Mouse (Mus musculus): ENCODE measurements around the gene Gm38392. TPM values are rescaled to one million over a fixed set of nuclear protein-coding genes. Genes with fewer than 3 reads are reported as not detected.

The Gm38392 gene
- polyA plus RNA-seq (2014; fragmentation: Nextera tagmentation; extraction: Ambion mirVana): 0.36 TPM in 1 of 2 replicates, not detected in the other

GRCm38 (mm10) chr3:88287110-88287509 is at the start of gene Gm38392:
TSS of gene Gm38392 (minus strand) at chr3:88287210.
- no peak within 1 kb of the TSS for H3K27ac ChIP-seq (replicated peaks; ENCODE audit: low read depth, low read length)
- ATAC-seq (replicated peaks; ENCODE audit: insufficient number of reproducible peaks, low FRiP score, low TSS enrichment, low read depth) (no peak), DNase-seq (ENCODE audit: low spot score) (no peak)
- H3K36me3 ChIP-seq (replicated peaks; ENCODE audit: control insufficient read depth, insufficient read depth, low read depth, low read length): no peaks in the 10 kb centered on the region
- no peaks in the 10 kb centered on the region for H3K27me3 ChIP-seq (ENCODE audit: control insufficient read depth, insufficient read depth, low read length)
- no peak within 1 kb of the TSS for H3K4me3 ChIP-seq (ENCODE audit: low read depth, low read length)
- H3K4me2 ChIP-seq (ENCODE audit: low read depth, low read length): no peak within 1 kb of the TSS
- H3K9me3 ChIP-seq (replicated peaks; ENCODE audit: control insufficient read depth, low read length): no peaks in the 10 kb centered on the region
- H3K9ac ChIP-seq (replicated peaks; ENCODE audit: low read length): no peak within 1 kb of the TSS
- H3K4me1 ChIP-seq (ENCODE audit: control insufficient read depth, insufficient read depth, low read length): no peaks in the 10 kb centered on the region
- WGBS: 95% methylated on average over 4 of the region's 4 CpGs

- Histone ChIP-seq H3K9me3 (replicated peaks; ENCODE audit: control insufficient read depth, low read length) (no peaks in the 10 kb centered on the region), H3K4me1 (ENCODE audit: control insufficient read depth, insufficient read depth, low read length) (0 out of 2 replicates have a peak, but pooled peaks cover 3% of the 10 kb centered on the region), H3K27ac (replicated peaks; ENCODE audit: low read depth, low read length) (peak within 1 kb of the TSS; percentile 82), H3K4me3 (ENCODE audit: low read depth, low read length) (peak within 1 kb of the TSS; percentile 89), H3K4me2 (ENCODE audit: low read depth, low read length) (peak within 1 kb of the TSS; percentile 74), H3K27me3 (ENCODE audit: control insufficient read depth, insufficient read depth, low read length) (no peaks in the 10 kb centered on the region), H3K36me3 (replicated peaks; ENCODE audit: control insufficient read depth, insufficient read depth, low read depth, low read length) (no peaks in the 10 kb centered on the region), H3K9ac (replicated peaks; ENCODE audit: low read length) (peak within 1 kb of the TSS; percentile 96)
- ATAC-seq (replicated peaks; ENCODE audit: insufficient number of reproducible peaks, low FRiP score, low TSS enrichment, low read depth) (peak; percentile 89), DNase-seq (ENCODE audit: low spot score) (peak; percentile 97)
- 2% methylated on average over 66 of the region's 66 CpGs for WGBS
These were observed 49.3 kb upstream of the Gm38392 start, which contains the start of the genes Tmem79 and Smg5 for GRCm38 (mm10) chr3:88336058-88337013. TSS of gene Tmem79 (minus strand) at chr3:88336148. TSS of gene Smg5 (plus strand) at chr3:88336260.

GRCm38 (mm10) chr3:88335436-88336053 is 48.5 kb upstream of the Gm38392 start:
- Histone ChIP-seq H3K4me1 (ENCODE audit: control insufficient read depth, insufficient read depth, low read length) (0 out of 2 replicates have a peak, but pooled peaks cover 3% of the 10 kb centered on the region), H3K27me3 (ENCODE audit: control insufficient read depth, insufficient read depth, low read length) (no peaks in the 10 kb centered on the region), H3K4me2 (ENCODE audit: low read depth, low read length) (peak overlapping the region; percentile 74), H3K36me3 (replicated peaks; ENCODE audit: control insufficient read depth, insufficient read depth, low read depth, low read length) (no peaks in the 10 kb centered on the region), H3K27ac (replicated peaks; ENCODE audit: low read depth, low read length) (peak overlapping the region; percentile 82), H3K9me3 (replicated peaks; ENCODE audit: control insufficient read depth, low read length) (no peaks in the 10 kb centered on the region), H3K4me3 (ENCODE audit: low read depth, low read length) (peak overlapping the region; percentile 89), H3K9ac (replicated peaks; ENCODE audit: low read length) (peak overlapping the region; percentile 96)
- peak; percentile 57 for ATAC-seq (replicated peaks; ENCODE audit: insufficient number of reproducible peaks, low FRiP score, low TSS enrichment, low read depth)
- 1% methylated on average over 27 of the region's 27 CpGs for WGBS
- no peak for DNase-seq (ENCODE audit: low spot score)

GRCm38 (mm10) chr3:88334902-88335435 is 48.0 kb upstream of the Gm38392 start:
- peak overlapping the region; percentile 89 for H3K4me3 ChIP-seq (ENCODE audit: low read depth, low read length)
- peak overlapping the region; percentile 96 for H3K9ac ChIP-seq (replicated peaks; ENCODE audit: low read length)
- no peak for ATAC-seq (replicated peaks; ENCODE audit: insufficient number of reproducible peaks, low FRiP score, low TSS enrichment, low read depth)
- H3K4me1 ChIP-seq (ENCODE audit: control insufficient read depth, insufficient read depth, low read length): 0 out of 2 replicates have a peak, but pooled peaks cover 3% of the 10 kb centered on the region
- 40% methylated on average over 3 of the region's 3 CpGs for WGBS
- no peak for DNase-seq (ENCODE audit: low spot score)
- H3K27ac ChIP-seq (replicated peaks; ENCODE audit: low read depth, low read length): no peak overlapping the region
- no peaks in the 10 kb centered on the region for H3K9me3 ChIP-seq (replicated peaks; ENCODE audit: control insufficient read depth, low read length)
- H3K27me3 ChIP-seq (ENCODE audit: control insufficient read depth, insufficient read depth, low read length): no peaks in the 10 kb centered on the region
- H3K36me3 ChIP-seq (replicated peaks; ENCODE audit: control insufficient read depth, insufficient read depth, low read depth, low read length): no peaks in the 10 kb centered on the region
- H3K4me2 ChIP-seq (ENCODE audit: low read depth, low read length): peak overlapping the region; percentile 74

GRCm38 (mm10) chr3:88334029-88334658 is 47.1 kb upstream of the Gm38392 start:
- H3K9me3 ChIP-seq (replicated peaks; ENCODE audit: control insufficient read depth, low read length): no peaks in the 10 kb centered on the region
- H3K27me3 ChIP-seq (ENCODE audit: control insufficient read depth, insufficient read depth, low read length): no peaks in the 10 kb centered on the region
- H3K27ac ChIP-seq (replicated peaks; ENCODE audit: low read depth, low read length): no peak overlapping the region
- no peak for ATAC-seq (replicated peaks; ENCODE audit: insufficient number of reproducible peaks, low FRiP score, low TSS enrichment, low read depth)
- no peaks in the 10 kb centered on the region for H3K36me3 ChIP-seq (replicated peaks; ENCODE audit: control insufficient read depth, insufficient read depth, low read depth, low read length)
- 0 out of 2 replicates have a peak, but pooled peaks cover 3% of the 10 kb centered on the region for H3K4me1 ChIP-seq (ENCODE audit: control insufficient read depth, insufficient read depth, low read length)
- peak overlapping the region; percentile 34 for H3K9ac ChIP-seq (replicated peaks; ENCODE audit: low read length)
- no peak overlapping the region for H3K4me2 ChIP-seq (ENCODE audit: low read depth, low read length)
- no peak for DNase-seq (ENCODE audit: low spot score)
- WGBS: 39% methylated on average over 12 of the region's 12 CpGs
- no peak overlapping the region for H3K4me3 ChIP-seq (ENCODE audit: low read depth, low read length)

- DNase-seq (ENCODE audit: low spot score): peak; percentile 63
- Histone ChIP-seq H3K9ac (replicated peaks; ENCODE audit: low read length) (no peak overlapping the region), H3K27ac (replicated peaks; ENCODE audit: low read depth, low read length) (no peak overlapping the region), H3K4me1 (ENCODE audit: control insufficient read depth, insufficient read depth, low read length) (no peaks in the 10 kb centered on the region), H3K9me3 (replicated peaks; ENCODE audit: control insufficient read depth, low read length) (no peaks in the 10 kb centered on the region), H3K27me3 (ENCODE audit: control insufficient read depth, insufficient read depth, low read length) (no peaks in the 10 kb centered on the region), H3K36me3 (replicated peaks; ENCODE audit: control insufficient read depth, insufficient read depth, low read depth, low read length) (0 out of 2 replicates have a peak, but pooled peaks cover 2% of the 10 kb centered on the region), H3K4me3 (ENCODE audit: low read depth, low read length) (no peak overlapping the region), H3K4me2 (ENCODE audit: low read depth, low read length) (no peak overlapping the region)
- ATAC-seq (replicated peaks; ENCODE audit: insufficient number of reproducible peaks, low FRiP score, low TSS enrichment, low read depth): no peak
- WGBS: 27% methylated on average over 2 of the region's 2 CpGs
These were observed 44.3 kb upstream of the Gm38392 start for GRCm38 (mm10) chr3:88331282-88331681.

GRCm38 (mm10) chr3:88328956-88329355 is 41.9 kb upstream of the Gm38392 start:
- Histone ChIP-seq H3K27me3 (ENCODE audit: control insufficient read depth, insufficient read depth, low read length) (no peaks in the 10 kb centered on the region), H3K4me1 (ENCODE audit: control insufficient read depth, insufficient read depth, low read length) (no peaks in the 10 kb centered on the region), H3K27ac (replicated peaks; ENCODE audit: low read depth, low read length) (no peak overlapping the region), H3K4me3 (ENCODE audit: low read depth, low read length) (no peak overlapping the region), H3K36me3 (replicated peaks; ENCODE audit: control insufficient read depth, insufficient read depth, low read depth, low read length) (0 out of 2 replicates have a peak, but pooled peaks cover 2% of the 10 kb centered on the region), H3K4me2 (ENCODE audit: low read depth, low read length) (no peak overlapping the region), H3K9ac (replicated peaks; ENCODE audit: low read length) (no peak overlapping the region), H3K9me3 (replicated peaks; ENCODE audit: control insufficient read depth, low read length) (no peaks in the 10 kb centered on the region)
- ATAC-seq (replicated peaks; ENCODE audit: insufficient number of reproducible peaks, low FRiP score, low TSS enrichment, low read depth) (no peak), DNase-seq (ENCODE audit: low spot score) (no peak)
- 79% methylated on average over 5 of the region's 5 CpGs for WGBS
